Comparison of ENCODE assay signal across 25 mouse cellular contexts in genomic region chr7:97347464-97347863, GRCm38 (mm10). TPM values are rescaled to one million over a fixed set of nuclear protein-coding genes. Genes with fewer than 3 reads are reported as not detected.
A peak's percentile ranks its signal among the peaks of the same experiment; 100 is the strongest.
DNase-seq lines count a peak whose midpoint lies in the region; ATAC-seq and TF ChIP-seq lines count a peak whose summit lies in the region.
"Had no signal": no experiment of that assay in that cellular context is flagged by ENCODE, and none has a peak within 500 bp of the region (broad histone marks: within the 10 kb centered on the region; RNA-seq: fewer than 3 reads in every experiment).

No protein-coding gene starts in this region.

- H3K36me3 ChIP-seq in liver, postnatal 0 days (replicated peaks; ENCODE audit: insufficient read depth, low read length), result no peaks in the 10 kb centered on the region; the same call in 1 of the 2 replicates
- H3K36me3 ChIP-seq: forebrain, embryonic 12.5 days; forebrain, embryonic 15.5 days had no signal

- no peak for ATAC-seq in liver, postnatal 0 days
- ATAC-seq: activated CD4-positive, CD25-positive, alpha-beta regulatory T cell, adult 4 months; CD4-positive, CD25-positive, alpha-beta regulatory T cell, adult 4 months; forebrain, embryonic 15.5 days had no signal

- H3K9ac ChIP-seq in liver, postnatal 0 days (replicated peaks), result no peak overlapping the region
- H3K9ac ChIP-seq: embryonic facial prominence, embryonic 12.5 days; embryonic facial prominence, embryonic 15.5 days; forebrain, embryonic 12.5 days; forebrain, embryonic 15.5 days; heart, embryonic 13.5 days; hindbrain, embryonic 12.5 days; hindbrain, embryonic 15.5 days had no signal

- DNase-seq in heart, adult 11 months, result peak; percentile 90
- DNase-seq in heart, adult 8-10 months (ENCODE audit: low spot score), result no peak
- peak; percentile 2 for DNase-seq in liver
- DNase-seq in liver, postnatal 0 days, result no peak
- peak; percentile 12 for DNase-seq in urinary bladder, adult 2 months (ENCODE audit: low spot score)
- DNase-seq in urinary bladder, postnatal 25 days (ENCODE audit: low spot score), result no peak
- DNase-seq in lung, postnatal 36 days, result no peak
- DNase-seq: adrenal gland, adult 8-10 months; adrenal gland, postnatal 25 days; cerebellum, adult 9-10 months; cerebellum, postnatal 25 days; gastrocnemius, postnatal 10 days; gastrocnemius, postnatal 36 days; heart, postnatal 14 days had no signal

- no peaks in the 10 kb centered on the region for H3K4me1 ChIP-seq in liver, postnatal 0 days (ENCODE audit: insufficient read depth)
- H3K4me1 ChIP-seq: embryonic facial prominence, embryonic 12.5 days had no signal

- no peak overlapping the region for H3K4me2 ChIP-seq in liver, postnatal 0 days (ENCODE audit: low read depth, low read length)
- H3K4me2 ChIP-seq: embryonic facial prominence, embryonic 12.5 days; embryonic facial prominence, embryonic 15.5 days; forebrain, embryonic 12.5 days; forebrain, embryonic 15.5 days; heart, embryonic 13.5 days; hindbrain, embryonic 12.5 days; hindbrain, embryonic 15.5 days had no signal

- TF ChIP-seq CTCF in liver, postnatal 0 days (IDR thresholded peaks at IDR 0.05; ENCODE audit: low read depth), result no peak

- no peaks in the 10 kb centered on the region for H3K27me3 ChIP-seq in liver, postnatal 0 days (ENCODE audit: insufficient read depth, low read length)
- H3K27me3 ChIP-seq: embryonic facial prominence, embryonic 12.5 days; embryonic facial prominence, embryonic 15.5 days; forebrain, embryonic 12.5 days; forebrain, embryonic 15.5 days; hindbrain, embryonic 12.5 days; hindbrain, embryonic 15.5 days had no signal

- no peak overlapping the region for H3K27ac ChIP-seq in liver, postnatal 0 days (ENCODE audit: low read depth)
- H3K27ac ChIP-seq: embryonic facial prominence, embryonic 12.5 days; embryonic facial prominence, embryonic 15.5 days; forebrain, embryonic 12.5 days; heart, embryonic 13.5 days; hindbrain, embryonic 12.5 days; hindbrain, embryonic 15.5 days had no signal

- H3K4me3 ChIP-seq in liver, postnatal 0 days (ENCODE audit: low read depth, low read length), result no peak overlapping the region
- H3K4me3 ChIP-seq: embryonic facial prominence, embryonic 12.5 days; embryonic facial prominence, embryonic 15.5 days; forebrain, embryonic 12.5 days; forebrain, embryonic 15.5 days; heart, embryonic 13.5 days; hindbrain, embryonic 12.5 days; hindbrain, embryonic 15.5 days had no signal

- TF ChIP-seq EP300 in liver, postnatal 0 days (IDR thresholded peaks at IDR 0.05; ENCODE audit: low read depth), result no peak

- no peaks in the 10 kb centered on the region for H3K9me3 ChIP-seq in liver, postnatal 0 days (ENCODE audit: low read length)
- H3K9me3 ChIP-seq: embryonic facial prominence, embryonic 12.5 days; embryonic facial prominence, embryonic 15.5 days; forebrain, embryonic 12.5 days; forebrain, embryonic 15.5 days; heart, embryonic 13.5 days; hindbrain, embryonic 12.5 days; hindbrain, embryonic 15.5 days had no signal

- 88% methylated on average over 15 of the region's 15 CpGs for WGBS in liver, postnatal 0 days (ENCODE audit: insufficient replicate concordance)

RNA-seq across cellular contexts. Expression of gene Kctd21, which starts 15.3 kb away (rescaled TPM):
- 1 to 10 TPM; 3.0 to 5.0 (median 3.8) TPM for total RNA-seq in heart, adult 8-10 months (2022)
- polyA plus RNA-seq in liver, postnatal 0 days (2015; fragmentation: Nextera tagmentation; extraction: Ambion mirVana), result 1.1 and 1.2 TPM in 2 replicates
- polyA plus RNA-seq in urinary bladder, adult 2 months (2012; rRNA removed), result 9.2 TPM in 2 replicates

RNA-seq across cellular contexts. Expression of gene Usp35, which starts 15.6 kb away (rescaled TPM):
- total RNA-seq in heart, adult 8-10 months (2022), result 1 to 10 TPM in 2 of 4 experiments, under 1 TPM in 2; 0.72 to 1.0 (median 0.86) TPM
- 0.14 and 0.18 TPM in 2 replicates for polyA plus RNA-seq in liver, postnatal 0 days (2015; fragmentation: Nextera tagmentation; extraction: Ambion mirVana)
- 7.5 and 9.3 TPM in 2 replicates for polyA plus RNA-seq in urinary bladder, adult 2 months (2012; rRNA removed)
- total RNA-seq: common myeloid progenitor, adult 5-6 weeks; granulocyte monocyte progenitor cell, adult 5-6 weeks had no signal

RNA-seq across cellular contexts. Expression of gene Alg8, which starts 23.9 kb away (rescaled TPM):
- 1 to 10 TPM; 4.8 to 5.3 (median 4.9) TPM for total RNA-seq in heart, adult 8-10 months (2022)
- 14.5 and 16.2 TPM in 2 replicates for polyA plus RNA-seq in liver, postnatal 0 days (2015; fragmentation: Nextera tagmentation; extraction: Ambion mirVana)
- polyA plus RNA-seq in urinary bladder, adult 2 months (2012; rRNA removed), result 11.0 and 14.4 TPM in 2 replicates

RNA-seq across cellular contexts. Expression of gene Ndufc2, which starts 52.3 kb away (rescaled TPM):
- 100 to 1,000 TPM; 498 to 518 (median 508) TPM for total RNA-seq in heart, adult 8-10 months (2022)
- polyA plus RNA-seq in liver, postnatal 0 days (2015; fragmentation: Nextera tagmentation; extraction: Ambion mirVana), result 323 and 339 TPM in 2 replicates
- 148 and 154 TPM in 2 replicates for polyA plus RNA-seq in urinary bladder, adult 2 months (2012; rRNA removed)

Comparison
In these comparisons a context has a peak if more than half of its experiments do, and no peak if none do; other contexts are left out.
1. DNase-seq: peak in heart, adult 11 months (single experiment), liver (single experiment) and urinary bladder, adult 2 months (single experiment); none in heart, adult 8-10 months (single experiment), liver, postnatal 0 days (single experiment), urinary bladder, postnatal 25 days (single experiment) and lung, postnatal 36 days (single experiment).